Mouse (Mus musculus) forebrain, embryonic 14.5 days (tissue): ENCODE results near the gene Slc9a1. TPM values are rescaled to one million over a fixed set of nuclear protein-coding genes. Genes with fewer than 3 reads are reported as not detected.

Experiments
- ATAC-seq: fragments of 200-750 bp; cut with Nextera tagmentation; 2 replicates; pipeline ENCODE4 v1.8.0; 2017; ENCODE audit warnings: mild to moderate bottlenecking, moderate library complexity
- DNase-seq: peaks from one replicate; pipeline ENCODE4 v3.0.0-alpha.2; 2015; ENCODE audit warnings: low spot score
- H3K27ac ChIP-seq: fragments of 300-500 bp; sonication (generic); 2 replicates; pipeline ENCODE4 v1.5.1; 2014; ENCODE audit warnings: low read depth, mild to moderate bottlenecking, control low read depth, low read length, moderate library complexity
- H3K27me3 ChIP-seq: fragments of 300-500 bp; sonication (generic); replicated peaks from 2 replicates; pipeline ENCODE4 v1.6.1; 2014; ENCODE audit warnings: low read length, control low read depth, mixed read lengths; ENCODE audit not compliant: control insufficient read depth, insufficient read depth
- H3K36me3 ChIP-seq: fragments of 300-500 bp; sonication (generic); 2 replicates; pipeline ENCODE4 v1.6.1; 2014; ENCODE audit warnings: low read length, control low read depth; ENCODE audit not compliant: control insufficient read depth, insufficient read depth
- H3K4me1 ChIP-seq: fragments of 300-500 bp; sonication (generic); 2 replicates; pipeline ENCODE4 v1.6.1; 2014; ENCODE audit warnings: antibody characterized with exemption, low read length, control low read depth; ENCODE audit not compliant: control insufficient read depth, insufficient read depth
- H3K4me2 ChIP-seq: fragments of 300-500 bp; sonication (generic); 2 replicates; pipeline ENCODE4 v1.6.1; 2014; ENCODE audit warnings: mild to moderate bottlenecking, control low read depth, low read length
- H3K4me3 ChIP-seq: fragments of 300-500 bp; sonication (generic); 2 replicates; pipeline ENCODE4 v1.5.1; 2014; ENCODE audit warnings: low read depth, low read length, control low read depth
- H3K9ac ChIP-seq: fragments of 300-500 bp; sonication (generic); 2 replicates; pipeline ENCODE4 v1.6.1; 2014; ENCODE audit warnings: mild to moderate bottlenecking, low read length, control low read depth, moderate library complexity
- H3K9me3 ChIP-seq: fragments of 300-500 bp; sonication (generic); replicated peaks from 2 replicates; pipeline ENCODE4 v1.6.1; 2016; ENCODE audit warnings: low read length, control low read depth, mixed read lengths; ENCODE audit not compliant: control insufficient read depth
- WGBS: fragments of 180-500 bp; shearing (Covaris S2); extraction: QIAGEN DNeasy Blood & Tissue Kit; methylation state at CpG from one replicate; pipeline ENCODE4 v1.1.7; 2014; 5-methylcytosine and 5-hydroxymethylcytosine counted together
- microRNA-seq: library from miRNA; unstranded; fragments of <30 nt; microRNA quantifications from one replicate; pipeline ENCODE4, GENCODE M21; 2016
- polyA plus RNA-seq: library from polyadenylated mRNA; unstranded; fragments of >200 nt; fragmentation: Nextera tagmentation; extraction: Ambion mirVana; gene quantifications from 2 replicates; pipeline ENCODE4 v1.2.1, GENCODE M21; 2014

The Slc9a1 gene
- polyA plus RNA-seq, 1 experiment from 2014 or later: 4.4 TPM

DNA sequence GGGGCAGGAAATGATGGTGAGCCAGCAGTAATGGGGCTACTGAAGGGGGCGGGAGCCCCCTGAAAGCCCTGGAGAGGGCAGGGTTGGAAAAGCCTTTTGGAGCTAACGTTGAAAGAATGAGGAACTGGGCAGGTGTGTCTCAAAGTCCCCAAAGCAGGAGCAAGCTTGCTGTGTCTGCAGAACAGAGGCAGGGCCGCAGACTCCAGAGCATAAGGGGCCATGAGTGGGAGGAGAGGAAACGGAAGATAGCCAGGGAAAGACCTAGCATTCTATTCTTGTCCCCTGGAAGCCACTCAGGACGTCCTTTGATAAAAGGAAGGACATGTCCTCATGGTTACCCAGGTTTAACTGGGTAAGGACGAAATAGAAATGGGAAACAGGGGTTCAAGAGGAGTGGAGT is 93.7 kb downstream of the Slc9a1 start:
- Histone ChIP-seq H3K4me3 (no peak overlapping the region), H3K4me2 (no peak overlapping the region), H3K9ac (no peak overlapping the region), H3K27ac (no peak overlapping the region), H3K9me3 (no peaks in the 10 kb centered on the region), H3K27me3 (no peaks in the 10 kb centered on the region), H3K4me1 (peaks cover 2% of the 10 kb centered on the region; the same call in 1 of the 2 replicates), H3K36me3 (no peaks in the 10 kb centered on the region)
- no peak for DNase-seq
- ATAC-seq: no peak
- 65% methylated on average over 6 of the region's 6 CpGs for WGBS

DNA sequence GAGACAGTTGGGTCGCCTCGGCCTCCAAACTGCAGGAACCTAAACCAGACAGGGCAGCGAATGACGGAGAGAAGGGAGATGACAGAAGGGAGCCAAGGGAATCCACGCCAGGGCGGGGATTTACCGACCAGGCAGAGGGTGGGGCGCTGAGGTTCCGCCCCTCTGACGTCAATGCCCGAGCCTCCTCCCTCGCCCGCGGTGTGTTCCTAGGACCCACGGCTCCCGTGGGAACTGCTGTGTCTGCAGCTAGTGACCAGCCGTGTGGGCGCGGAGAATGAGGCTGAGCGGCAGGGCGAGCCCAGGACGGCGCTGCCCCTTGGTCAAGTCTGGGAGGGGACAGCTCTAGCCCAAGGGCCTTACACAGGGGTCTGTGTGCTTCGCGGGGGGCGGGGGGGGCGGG is 98.6 kb downstream of the Slc9a1 start:
- Histone ChIP-seq H3K4me2 (peak overlapping the region; percentile 91), H3K9me3 (no peaks in the 10 kb centered on the region), H3K9ac (peak overlapping the region; percentile 56), H3K4me1 (peaks cover 6% of the 10 kb centered on the region; the same call in 1 of the 2 replicates), H3K36me3 (no peaks in the 10 kb centered on the region), H3K4me3 (peak overlapping the region; percentile 42), H3K27ac (no peak overlapping the region), H3K27me3 (no peaks in the 10 kb centered on the region)
- peak; percentile 60 for ATAC-seq
- peak; percentile 68 for DNase-seq
- under 1% methylated on average over 24 of the region's 27 CpGs for WGBS

DNA sequence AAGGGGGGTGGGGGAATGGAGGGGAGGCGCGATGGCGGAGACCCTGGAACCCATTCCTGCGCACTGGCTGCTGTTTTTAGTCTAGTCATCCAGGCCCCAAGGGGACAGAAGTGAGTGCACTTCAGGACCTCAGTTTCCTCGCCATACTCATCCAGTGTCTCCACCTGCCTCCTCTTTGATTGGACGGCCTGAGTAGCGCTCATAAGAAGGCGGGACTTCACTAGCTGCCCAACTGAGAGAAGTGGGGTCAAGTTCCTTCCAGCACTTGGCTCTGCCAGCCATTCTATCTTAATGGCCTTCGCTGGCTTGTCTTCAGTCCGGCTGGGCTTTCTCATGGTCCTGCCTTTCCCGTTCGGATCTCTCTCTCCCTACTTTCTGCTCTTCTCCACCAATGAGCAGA is 99.6 kb downstream of the Slc9a1 start:
- H3K27ac ChIP-seq: no peak overlapping the region
- H3K9ac ChIP-seq: no peak overlapping the region
- no peaks in the 10 kb centered on the region for H3K27me3 ChIP-seq
- no peaks in the 10 kb centered on the region for H3K36me3 ChIP-seq
- H3K4me2 ChIP-seq: no peak overlapping the region
- ATAC-seq: no peak
- no peak overlapping the region for H3K4me3 ChIP-seq
- DNase-seq: no peak
- H3K4me1 ChIP-seq: peaks cover 6% of the 10 kb centered on the region; the same call in 1 of the 2 replicates
- 13% methylated on average over 12 of the region's 12 CpGs for WGBS
- H3K9me3 ChIP-seq: no peaks in the 10 kb centered on the region

DNA sequence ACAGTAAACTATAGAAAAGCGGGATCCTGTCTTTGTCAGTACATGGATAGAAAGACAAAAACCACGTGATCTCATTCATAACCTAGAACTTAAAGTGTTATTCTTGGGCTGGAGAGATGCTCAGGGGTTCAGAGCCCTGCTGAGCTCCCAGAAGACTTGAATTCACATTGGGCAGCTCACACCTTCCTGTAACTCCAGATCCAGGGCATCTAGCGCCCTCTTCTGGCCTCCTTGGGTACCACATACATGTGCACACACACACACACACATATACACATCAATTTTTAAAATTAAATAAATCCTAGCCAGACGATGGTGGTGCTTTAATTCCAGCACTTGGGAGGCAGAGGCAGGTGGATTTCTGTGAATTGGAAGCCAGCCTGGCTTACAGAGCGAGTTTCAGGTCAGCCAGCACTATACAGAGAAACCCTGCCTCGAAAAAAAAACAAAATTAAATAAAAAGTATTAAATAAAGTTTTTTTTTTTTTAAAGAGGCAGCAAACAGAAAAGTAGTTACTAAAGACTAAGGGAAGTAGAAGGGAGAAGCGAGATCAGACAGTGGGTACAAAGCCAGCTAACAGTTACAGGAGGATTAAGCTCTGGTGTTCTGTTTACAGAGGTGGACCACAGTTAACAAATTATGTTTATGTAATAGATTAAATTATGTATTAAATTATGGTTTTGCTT is 101.8 kb downstream of the Slc9a1 start:
- no peak overlapping the region for H3K4me3 ChIP-seq
- H3K4me2 ChIP-seq: no peak overlapping the region
- H3K36me3 ChIP-seq: no peaks in the 10 kb centered on the region
- no peaks in the 10 kb centered on the region for H3K27me3 ChIP-seq
- DNase-seq: no peak
- peaks cover 6% of the 10 kb centered on the region; the same call in 1 of the 2 replicates for H3K4me1 ChIP-seq
- WGBS: 77% methylated on average over 7 of the region's 7 CpGs
- ATAC-seq: no peak
- H3K9ac ChIP-seq: no peak overlapping the region
- no peak overlapping the region for H3K27ac ChIP-seq
- H3K9me3 ChIP-seq: no peaks in the 10 kb centered on the region

Small RNA genes lying within 50 kb of the gene (microRNA-seq; reads per million reads assigned to microRNA genes)
- 0.93 reads per million for gene Mir5122

Other genes with a start within 250 kb of the Slc9a1 start
- gene Wasf2, start 239.2 kb upstream of the Slc9a1 start, polyA plus RNA-seq: 28.3 and 30.4 TPM in 2 replicates
- 0.43 and 1.4 TPM in 2 replicates for gene Cd164l2, start 157.6 kb upstream of the Slc9a1 start, polyA plus RNA-seq
- gene Gpr3, start 157.2 kb upstream of the Slc9a1 start, polyA plus RNA-seq: 0.62 and 1.1 TPM in 2 replicates
- gene Map3k6, start 128.9 kb upstream of the Slc9a1 start, polyA plus RNA-seq: 1.1 and 1.7 TPM in 2 replicates
- gene Sytl1, start 106.6 kb upstream of the Slc9a1 start, polyA plus RNA-seq: 0.32 and 0.54 TPM in 2 replicates
- gene Tmem222, start 91.9 kb upstream of the Slc9a1 start, polyA plus RNA-seq: 125 and 131 TPM in 2 replicates
- gene Wdtc1, start 16.2 kb upstream of the Slc9a1 start, polyA plus RNA-seq: 17.5 and 18.9 TPM in 2 replicates
- gene Tent5b, start 110.4 kb downstream of the Slc9a1 start, polyA plus RNA-seq: 0.09 and 0.27 TPM in 2 replicates
- 5.8 and 6.2 TPM in 2 replicates for gene Trnp1, start 128.8 kb downstream of the Slc9a1 start, polyA plus RNA-seq
- 0.12 and 0.20 TPM in 2 replicates for gene Kdf1, start 149.3 kb downstream of the Slc9a1 start, polyA plus RNA-seq
- 139 and 181 TPM in 2 replicates for gene Nudc, start 176.3 kb downstream of the Slc9a1 start, polyA plus RNA-seq
- not detected in 2 replicates for gene Nr0b2, start 183.7 kb downstream of the Slc9a1 start, polyA plus RNA-seq
- gene Gpatch3, start 205.0 kb downstream of the Slc9a1 start, polyA plus RNA-seq: 6.5 and 6.6 TPM in 2 replicates
- 29.3 and 30.1 TPM in 2 replicates for gene Gpn2, start 214.7 kb downstream of the Slc9a1 start, polyA plus RNA-seq
- gene Sfn, start 232.5 kb downstream of the Slc9a1 start, polyA plus RNA-seq: 0.84 and 1.1 TPM in 2 replicates